Mouse (Mus musculus): ENCODE data around the gene Gpr107. TPM values are rescaled to one million over a fixed set of nuclear protein-coding genes. Genes with fewer than 3 reads are reported as not detected.

The Gpr107 gene
- total RNA-seq (2014; rRNA removed), result 40.8 and 47.6 TPM in 2 replicates
- 20.3 and 24.0 TPM in 2 replicates for polyA plus RNA-seq (2015; fragmentation: Nextera tagmentation; extraction: Ambion mirVana)

DNA sequence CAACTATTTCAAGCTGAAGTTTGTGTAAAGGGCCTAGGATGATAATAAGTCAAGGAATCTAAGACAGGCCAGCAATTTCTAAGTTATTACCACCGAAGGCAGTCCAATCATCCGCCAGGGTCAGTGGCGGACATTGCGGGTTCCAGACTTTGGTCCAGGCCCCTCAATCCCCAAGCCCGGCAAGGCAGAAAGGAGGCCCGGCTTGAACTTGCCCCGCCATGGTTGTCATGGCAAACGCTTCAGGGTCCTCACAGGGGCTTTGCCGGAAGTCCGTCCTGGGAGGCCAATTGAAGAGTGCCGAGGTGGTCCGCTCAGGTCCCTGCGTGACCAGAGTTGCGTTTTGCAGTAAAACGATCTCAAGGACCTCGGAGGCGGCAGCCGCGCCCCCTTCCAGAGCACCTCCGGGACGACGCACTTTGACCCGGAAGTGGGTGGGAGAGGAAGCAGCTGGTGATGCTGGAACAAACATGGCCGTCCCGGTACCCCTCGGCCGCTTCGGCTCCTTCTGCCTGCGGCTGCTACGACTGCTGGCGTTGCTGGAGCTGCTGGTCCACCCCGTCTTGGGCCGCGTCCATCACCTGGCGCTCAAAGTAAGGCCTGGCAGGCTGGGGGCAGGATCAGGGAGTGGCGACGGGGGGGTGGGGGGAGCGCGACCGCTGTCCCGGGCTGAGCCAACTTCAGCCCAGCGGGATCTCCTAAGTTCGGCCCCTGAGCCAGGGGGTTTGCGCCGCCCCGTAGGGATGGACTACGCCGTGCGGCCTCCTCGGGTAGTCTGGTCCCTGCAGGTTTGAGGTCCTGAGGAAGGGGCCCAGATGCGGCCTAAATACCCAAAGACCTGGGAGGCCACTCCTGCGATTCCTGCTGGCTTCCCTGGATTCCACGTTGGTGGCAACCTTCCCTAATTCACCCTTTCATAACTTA, at the start of gene Gpr107:
Gene Gpr107, plus strand, starts transcription at position 425 of the 921 bp plus-strand sequence.
- no peak for TF ChIP-seq CTCF (IDR thresholded peaks at IDR 0.05; ENCODE audit: low read depth)
- ATAC-seq (peak; percentile 99), DNase-seq (peak; percentile 90)
- H3K27me3 ChIP-seq (ENCODE audit: insufficient read depth, low read length), result no peaks in the 10 kb centered on the region
- peak within 1 kb of the TSS; percentile 76 for H3K27ac ChIP-seq (ENCODE audit: low read depth, low read length)
- 2% methylated on average over 53 of the region's 53 CpGs for WGBS
- peaks cover 19% of the 10 kb centered on the region for H3K4me1 ChIP-seq (ENCODE audit: insufficient read depth)
- peak within 1 kb of the TSS; percentile 98 for H3K4me3 ChIP-seq (ENCODE audit: low read depth, low read length)
- peak within 1 kb of the TSS; percentile 81 for H3K4me2 ChIP-seq (ENCODE audit: low read depth)
- no peaks in the 10 kb centered on the region for H3K9me3 ChIP-seq (ENCODE audit: low read length)
- peaks cover 7% of the 10 kb centered on the region for H3K36me3 ChIP-seq (ENCODE audit: insufficient read depth)
- peak within 1 kb of the TSS; percentile 84 for H3K9ac ChIP-seq

DNA sequence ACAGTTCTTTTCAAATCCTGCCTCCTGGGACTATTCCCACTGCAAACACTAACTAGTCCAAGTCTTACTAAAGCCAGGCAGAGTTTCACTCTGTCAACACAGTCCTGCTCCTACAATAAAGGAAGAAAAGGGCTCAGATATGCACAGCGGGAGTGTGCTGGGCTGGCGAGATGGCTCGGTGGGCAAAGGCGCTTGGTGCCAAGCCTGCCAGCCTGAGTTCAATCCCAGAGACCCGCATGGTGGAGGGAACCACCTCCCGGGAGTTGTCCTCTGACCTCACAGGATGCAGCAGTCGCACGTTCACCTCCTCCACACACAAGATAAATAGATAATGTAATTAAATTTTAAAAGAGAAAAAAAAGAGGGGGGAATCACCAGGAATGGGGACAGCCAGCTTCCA, 48.8 kb upstream of the Gpr107 start:
- WGBS, result 69% methylated on average over 8 of the region's 8 CpGs
- peaks cover 8% of the 10 kb centered on the region; the same call in 1 of the 2 replicates for H3K36me3 ChIP-seq (ENCODE audit: insufficient read depth)
- H3K4me3 ChIP-seq (ENCODE audit: low read depth, low read length), result no peak overlapping the region
- H3K9ac ChIP-seq, result no peak overlapping the region
- H3K4me2 ChIP-seq (ENCODE audit: low read depth), result no peak overlapping the region
- DNase-seq (no peak), ATAC-seq (no peak)
- H3K27me3 ChIP-seq (ENCODE audit: insufficient read depth, low read length), result no peaks in the 10 kb centered on the region
- TF ChIP-seq CTCF (IDR thresholded peaks at IDR 0.05; ENCODE audit: low read depth), result no peak
- no peaks in the 10 kb centered on the region for H3K9me3 ChIP-seq (ENCODE audit: low read length)
- H3K27ac ChIP-seq (ENCODE audit: low read depth, low read length), result no peak overlapping the region
- H3K4me1 ChIP-seq (ENCODE audit: insufficient read depth), result peaks cover 4% of the 10 kb centered on the region; the same call in 1 of the 2 replicates

DNA sequence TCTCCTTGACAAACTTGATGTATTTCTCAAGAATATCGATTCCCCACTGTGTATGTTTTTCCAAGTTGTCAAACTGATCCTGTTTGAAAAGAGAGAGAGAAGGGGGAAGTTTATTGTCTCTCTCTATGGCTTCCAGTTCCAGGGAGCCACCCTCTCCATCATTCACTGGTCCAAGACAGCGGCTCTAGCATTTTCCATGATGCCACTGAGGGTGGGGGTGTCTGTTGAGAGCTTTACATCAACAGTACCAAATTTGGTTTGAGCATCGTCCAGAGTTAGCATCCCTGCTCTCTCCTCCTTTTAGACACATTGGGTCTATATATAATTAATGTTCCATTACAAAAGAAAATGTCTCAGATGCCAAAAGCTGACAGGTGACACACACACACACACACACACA, 46.8 kb upstream of the Gpr107 start:
- H3K4me3 ChIP-seq (ENCODE audit: low read depth, low read length), result no peak overlapping the region
- H3K27me3 ChIP-seq (ENCODE audit: insufficient read depth, low read length), result no peaks in the 10 kb centered on the region
- TF ChIP-seq CTCF (IDR thresholded peaks at IDR 0.05; ENCODE audit: low read depth), result no peak
- H3K9me3 ChIP-seq (ENCODE audit: low read length), result no peaks in the 10 kb centered on the region
- ATAC-seq (no peak), DNase-seq (no peak)
- H3K4me1 ChIP-seq (ENCODE audit: insufficient read depth), result peaks cover 4% of the 10 kb centered on the region; the same call in 1 of the 2 replicates
- WGBS, result 78% methylated on average over 3 of the region's 3 CpGs
- no peak overlapping the region for H3K27ac ChIP-seq (ENCODE audit: low read depth, low read length)
- no peak overlapping the region for H3K9ac ChIP-seq
- peaks cover 8% of the 10 kb centered on the region; the same call in 1 of the 2 replicates for H3K36me3 ChIP-seq (ENCODE audit: insufficient read depth)
- H3K4me2 ChIP-seq (ENCODE audit: low read depth), result no peak overlapping the region

DNA sequence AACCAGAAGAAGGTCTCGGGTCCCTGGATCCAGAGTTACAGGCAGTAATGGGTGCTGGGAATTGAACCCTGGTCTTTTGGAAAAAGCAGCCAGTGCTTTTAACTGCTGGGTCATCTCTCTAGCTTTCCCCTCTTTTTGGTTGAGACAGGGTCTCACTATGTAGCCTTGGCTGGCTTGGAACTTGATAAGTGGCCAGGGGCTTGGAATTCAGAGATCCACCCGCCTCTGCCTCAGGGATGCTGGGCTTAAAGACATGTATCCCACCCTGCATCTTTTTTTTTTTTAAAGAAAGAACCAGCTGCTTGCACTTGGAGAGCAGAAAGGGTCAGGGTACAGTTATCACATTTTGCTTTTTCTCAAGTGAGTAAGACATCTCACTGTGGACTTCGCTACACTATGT, 46.1 kb upstream of the Gpr107 start:
- 94% methylated on average over 3 of the region's 3 CpGs for WGBS
- H3K27me3 ChIP-seq (ENCODE audit: insufficient read depth, low read length), result no peaks in the 10 kb centered on the region
- ATAC-seq (no peak), DNase-seq (no peak)
- H3K4me3 ChIP-seq (ENCODE audit: low read depth, low read length), result no peak overlapping the region
- H3K4me2 ChIP-seq (ENCODE audit: low read depth), result no peak overlapping the region
- no peak overlapping the region for H3K9ac ChIP-seq
- no peak for TF ChIP-seq CTCF (IDR thresholded peaks at IDR 0.05; ENCODE audit: low read depth)
- H3K4me1 ChIP-seq (ENCODE audit: insufficient read depth), result peaks cover 4% of the 10 kb centered on the region; the same call in 1 of the 2 replicates
- no peaks in the 10 kb centered on the region for H3K9me3 ChIP-seq (ENCODE audit: low read length)
- H3K36me3 ChIP-seq (ENCODE audit: insufficient read depth), result peaks cover 7% of the 10 kb centered on the region; the same call in 1 of the 2 replicates
- H3K27ac ChIP-seq (ENCODE audit: low read depth, low read length), result 0 out of 2 replicates have a peak overlapping the region, but pooled peaks have one; percentile 35

DNA sequence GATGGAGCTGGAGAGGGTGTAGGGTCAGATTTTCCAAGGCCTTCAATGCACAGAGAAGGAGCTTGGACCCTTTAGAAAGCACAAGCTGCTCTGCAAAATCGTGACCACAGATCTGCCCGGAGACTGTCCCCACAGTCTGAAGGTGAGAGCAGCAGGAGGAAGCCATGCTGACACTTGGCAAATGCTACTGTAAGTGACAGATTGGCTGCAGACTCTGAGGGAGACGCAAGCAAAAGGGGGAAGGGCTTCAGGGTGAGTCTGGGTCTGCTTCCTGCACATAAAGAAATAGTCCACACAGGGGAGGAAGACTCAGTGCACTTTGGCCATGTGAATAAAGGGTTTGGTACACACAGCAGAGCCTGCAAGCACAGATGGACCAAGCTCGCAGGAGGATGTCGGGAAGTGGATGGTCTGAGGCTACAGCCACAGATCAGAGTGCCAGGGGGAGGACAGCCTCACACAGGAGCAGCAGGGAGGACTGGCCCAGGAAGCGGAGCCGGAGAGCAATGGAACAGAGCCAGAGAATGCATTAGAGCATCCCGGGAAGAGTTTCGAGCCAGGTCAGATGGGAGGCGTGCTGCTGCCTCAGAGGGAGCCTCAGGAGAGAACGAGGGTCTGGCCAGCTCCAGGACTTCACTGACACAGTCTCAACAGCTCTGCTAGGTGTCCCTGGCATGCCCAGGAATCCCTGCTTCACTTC, 45.3 kb upstream of the Gpr107 start:
- ATAC-seq (peak; percentile 79), DNase-seq (peak; percentile 45)
- Histone ChIP-seq H3K27ac (ENCODE audit: low read depth, low read length) (peak overlapping the region; percentile 35; the same call in 1 of the 2 replicates), H3K36me3 (ENCODE audit: insufficient read depth) (no peaks in the 10 kb centered on the region; the same call in 1 of the 2 replicates), H3K4me3 (ENCODE audit: low read depth, low read length) (no peak overlapping the region), H3K27me3 (ENCODE audit: insufficient read depth, low read length) (no peaks in the 10 kb centered on the region), H3K9ac (0 out of 2 replicates have a peak overlapping the region, but pooled peaks have one; percentile 14), H3K4me2 (ENCODE audit: low read depth) (0 out of 2 replicates have a peak overlapping the region, but pooled peaks have one; percentile 6), H3K9me3 (ENCODE audit: low read length) (no peaks in the 10 kb centered on the region), H3K4me1 (ENCODE audit: insufficient read depth) (peaks cover 7% of the 10 kb centered on the region; the same call in 1 of the 2 replicates)
- no peak for TF ChIP-seq CTCF (IDR thresholded peaks at IDR 0.05; ENCODE audit: low read depth)
- WGBS, result 22% methylated on average over 11 of the region's 11 CpGs

DNA sequence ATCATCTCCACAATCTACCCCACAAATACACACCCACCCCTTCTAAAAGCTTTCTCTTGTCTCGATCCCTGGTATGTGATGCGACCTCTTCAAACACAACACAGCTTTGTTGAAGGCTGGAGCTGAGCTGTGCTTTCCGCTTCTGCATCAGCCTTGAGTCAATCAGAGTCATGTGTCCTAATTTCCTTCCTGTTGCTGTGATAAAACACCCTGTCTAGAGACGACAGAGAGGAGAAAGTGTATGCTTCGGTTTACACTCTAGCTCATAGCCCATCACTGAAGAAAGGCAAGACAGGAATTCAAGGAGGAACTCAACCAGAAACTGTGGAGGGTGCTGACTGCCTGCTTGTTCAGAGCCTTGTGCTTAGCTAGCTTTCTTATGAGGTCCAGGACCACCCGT, 43.9 kb upstream of the Gpr107 start:
- TF ChIP-seq CTCF (IDR thresholded peaks at IDR 0.05; ENCODE audit: low read depth), result no peak
- no peak overlapping the region for H3K4me3 ChIP-seq (ENCODE audit: low read depth, low read length)

More for the DNA sequence above, 43.9 kb upstream of the Gpr107 start:
- H3K9ac ChIP-seq, result no peak overlapping the region
- ATAC-seq, result no peak
- peaks cover 7% of the 10 kb centered on the region; the same call in 1 of the 2 replicates for H3K4me1 ChIP-seq (ENCODE audit: insufficient read depth)
- no peak overlapping the region; the same call in 1 of the 2 replicates for H3K27ac ChIP-seq (ENCODE audit: low read depth, low read length)
- DNase-seq, result no peak
- 85% methylated on average over 6 of the region's 6 CpGs for whole genome bisulfite sequencing
- H3K36me3 ChIP-seq (ENCODE audit: insufficient read depth), result no peaks in the 10 kb centered on the region
- H3K27me3 ChIP-seq (ENCODE audit: insufficient read depth, low read length), result no peaks in the 10 kb centered on the region
- no peak overlapping the region for H3K4me2 ChIP-seq (ENCODE audit: low read depth)
- no peaks in the 10 kb centered on the region for H3K9me3 ChIP-seq (ENCODE audit: low read length)

Measured in forebrain, postnatal 0 days (tissue).